Mouse (Mus musculus) midbrain, embryonic 12.5 days (tissue): Measurements from ENCODE around the gene Stat5b. TPM values are rescaled to one million over a fixed set of nuclear protein-coding genes. Genes with fewer than 3 reads are reported as not detected.

Source experiments
- ATAC-seq: fragments of 200-750 bp; cut with Nextera tagmentation; 2 replicates; pipeline ENCODE4 v1.8.0; 2017; ENCODE audit warnings: low read depth, moderate TSS enrichment, moderate library complexity; ENCODE audit not compliant: low FRiP score
- H3K27ac ChIP-seq: fragments of 300-500 bp; sonication (generic); replicated peaks from 2 replicates; pipeline ENCODE4 v1.5.1; 2016; ENCODE audit warnings: mild to moderate bottlenecking
- H3K27me3 ChIP-seq: fragments of 300-500 bp; sonication (generic); 2 replicates; pipeline ENCODE4 v1.6.1; 2016; ENCODE audit warnings: mild to moderate bottlenecking
- H3K36me3 ChIP-seq: fragments of 300-500 bp; sonication (generic); 2 replicates; pipeline ENCODE4 v1.6.1; 2016
- H3K4me1 ChIP-seq: fragments of 300-500 bp; sonication (generic); 2 replicates; pipeline ENCODE4 v1.6.1; 2016
- H3K4me2 ChIP-seq: fragments of 300-500 bp; sonication (generic); replicated peaks from 2 replicates; pipeline ENCODE4 v1.6.1; 2016; ENCODE audit warnings: mild to moderate bottlenecking, moderate library complexity
- H3K4me3 ChIP-seq: fragments of 300-500 bp; sonication (generic); 2 replicates; pipeline ENCODE4 v1.5.1; 2016; ENCODE audit warnings: mild to moderate bottlenecking
- H3K9ac ChIP-seq: fragments of 300-500 bp; sonication (generic); replicated peaks from 2 replicates; pipeline ENCODE4 v1.6.1; 2016; ENCODE audit warnings: mild to moderate bottlenecking, moderate library complexity
- H3K9me3 ChIP-seq: fragments of 300-500 bp; sonication (generic); 2 replicates; pipeline ENCODE4 v1.6.1; 2016; ENCODE audit warnings: mild to moderate bottlenecking
- WGBS: fragments of 180-500 bp; shearing (Covaris S2); methylation state at CpG from one replicate; pipeline ENCODE4 v1.1.7; 2016; 5-methylcytosine and 5-hydroxymethylcytosine counted together
- polyA plus RNA-seq: library from polyadenylated mRNA; unstranded; fragments of >200 nt; fragmentation: Nextera tagmentation; extraction: Ambion mirVana; gene quantifications from 2 replicates; pipeline ENCODE4 v1.2.1, GENCODE M21; 2016

The Stat5b gene
- polyA plus RNA-seq, 1 experiment from 2014 or later = 19.4 TPM

- no peaks in the 10 kb centered on the region for H3K27me3 ChIP-seq
- no peak overlapping the region for H3K4me3 ChIP-seq
- H3K4me1 ChIP-seq = peaks cover 15% of the 10 kb centered on the region; the same call in 1 of the 2 replicates
- H3K36me3 ChIP-seq = no peaks in the 10 kb centered on the region
- no peak overlapping the region for H3K27ac ChIP-seq
- ATAC-seq = no peak
- H3K9me3 ChIP-seq = no peaks in the 10 kb centered on the region
- 82% methylated on average over 10 of the region's 10 CpGs for WGBS
- no peak overlapping the region for H3K9ac ChIP-seq
- no peak overlapping the region for H3K4me2 ChIP-seq
These were observed 19.1 kb downstream of the Stat5b start for GRCm38 (mm10) chr11:100831396-100831795.

GRCm38 (mm10) chr11:100829691-100830090, 20.8 kb downstream of the Stat5b start:
- Histone ChIP-seq H3K9me3 (no peaks in the 10 kb centered on the region), H3K4me3 (no peak overlapping the region), H3K4me1 (peaks cover 19% of the 10 kb centered on the region; the same call in 1 of the 2 replicates), H3K36me3 (no peaks in the 10 kb centered on the region), H3K9ac (no peak overlapping the region), H3K27ac (no peak overlapping the region), H3K27me3 (no peaks in the 10 kb centered on the region), H3K4me2 (no peak overlapping the region)
- ATAC-seq = no peak
- WGBS = 33% methylated on average over 12 of the region's 12 CpGs

- Histone ChIP-seq H3K27ac (no peak overlapping the region), H3K36me3 (no peaks in the 10 kb centered on the region), H3K4me1 (peaks cover 19% of the 10 kb centered on the region; the same call in 1 of the 2 replicates), H3K27me3 (no peaks in the 10 kb centered on the region), H3K9me3 (no peaks in the 10 kb centered on the region), H3K9ac (no peak overlapping the region), H3K4me2 (no peak overlapping the region), H3K4me3 (no peak overlapping the region)
- no peak for ATAC-seq
- 53% methylated on average over 10 of the region's 10 CpGs for WGBS
These were observed 21.8 kb downstream of the Stat5b start for GRCm38 (mm10) chr11:100828676-100829151.

GRCm38 (mm10) chr11:100826161-100826866, 24.2 kb downstream of the Stat5b start:
- Histone ChIP-seq H3K4me3 (no peak overlapping the region), H3K27ac (no peak overlapping the region), H3K9ac (no peak overlapping the region), H3K4me2 (no peak overlapping the region), H3K27me3 (no peaks in the 10 kb centered on the region), H3K4me1 (peaks cover 19% of the 10 kb centered on the region; the same call in 1 of the 2 replicates), H3K36me3 (no peaks in the 10 kb centered on the region), H3K9me3 (no peaks in the 10 kb centered on the region)
- no peak for ATAC-seq
- WGBS = 91% methylated on average over 13 of the region's 13 CpGs

GRCm38 (mm10) chr11:100825451-100825850, 25.1 kb downstream of the Stat5b start:
- peaks cover 19% of the 10 kb centered on the region; the same call in 1 of the 2 replicates for H3K4me1 ChIP-seq
- no peak overlapping the region for H3K9ac ChIP-seq
- H3K9me3 ChIP-seq = no peaks in the 10 kb centered on the region
- H3K27ac ChIP-seq = no peak overlapping the region
- H3K4me2 ChIP-seq = no peak overlapping the region
- no peaks in the 10 kb centered on the region for H3K36me3 ChIP-seq
- H3K27me3 ChIP-seq = no peaks in the 10 kb centered on the region
- no peak for ATAC-seq
- 87% methylated on average over 9 of the region's 9 CpGs for WGBS
- no peak overlapping the region for H3K4me3 ChIP-seq

- Histone ChIP-seq H3K36me3 (no peaks in the 10 kb centered on the region), H3K9me3 (no peaks in the 10 kb centered on the region), H3K9ac (no peak overlapping the region), H3K4me2 (no peak overlapping the region), H3K27me3 (no peaks in the 10 kb centered on the region), H3K27ac (no peak overlapping the region), H3K4me1 (peaks cover 15% of the 10 kb centered on the region; the same call in 1 of the 2 replicates), H3K4me3 (no peak overlapping the region)
- WGBS = 91% methylated on average over 7 of the region's 7 CpGs
- no peak for ATAC-seq
These were observed 26.0 kb downstream of the Stat5b start for GRCm38 (mm10) chr11:100824496-100824895.

- H3K4me1 ChIP-seq = peaks cover 11% of the 10 kb centered on the region; the same call in 1 of the 2 replicates
- no peak overlapping the region for H3K4me2 ChIP-seq
- no peaks in the 10 kb centered on the region for H3K36me3 ChIP-seq
- no peaks in the 10 kb centered on the region for H3K27me3 ChIP-seq
- H3K4me3 ChIP-seq = no peak overlapping the region
- H3K9ac ChIP-seq = no peak overlapping the region
- H3K9me3 ChIP-seq = no peaks in the 10 kb centered on the region
- WGBS = 78% methylated on average over 8 of the region's 8 CpGs
- H3K27ac ChIP-seq = no peak overlapping the region
- ATAC-seq = no peak
These were observed 26.8 kb downstream of the Stat5b start for GRCm38 (mm10) chr11:100823543-100824313.

GRCm38 (mm10) chr11:100822365-100822764, 28.2 kb downstream of the Stat5b start:
- WGBS = 77% methylated on average over 12 of the region's 12 CpGs
- Histone ChIP-seq H3K36me3 (no peaks in the 10 kb centered on the region), H3K27ac (no peak overlapping the region), H3K9me3 (no peaks in the 10 kb centered on the region), H3K4me3 (no peak overlapping the region), H3K27me3 (no peaks in the 10 kb centered on the region), H3K4me2 (no peak overlapping the region), H3K9ac (no peak overlapping the region), H3K4me1 (peaks cover 8% of the 10 kb centered on the region; the same call in 1 of the 2 replicates)
- no peak for ATAC-seq

- H3K9me3 ChIP-seq = no peaks in the 10 kb centered on the region
- peaks cover 8% of the 10 kb centered on the region; the same call in 1 of the 2 replicates for H3K4me1 ChIP-seq
- H3K4me3 ChIP-seq = no peak overlapping the region
- 94% methylated on average over 13 of the region's 13 CpGs for WGBS
- no peak overlapping the region for H3K4me2 ChIP-seq
- H3K27me3 ChIP-seq = no peaks in the 10 kb centered on the region
- ATAC-seq = no peak
- H3K36me3 ChIP-seq = no peaks in the 10 kb centered on the region
- no peak overlapping the region for H3K27ac ChIP-seq
- no peak overlapping the region for H3K9ac ChIP-seq
These were observed 28.8 kb downstream of the Stat5b start for GRCm38 (mm10) chr11:100821605-100822220.

GRCm38 (mm10) chr11:100820047-100820446, 30.5 kb downstream of the Stat5b start:
- Histone ChIP-seq H3K4me2 (no peak overlapping the region), H3K4me3 (no peak overlapping the region), H3K27ac (no peak overlapping the region), H3K4me1 (0 out of 2 replicates have a peak, but pooled peaks cover 3% of the 10 kb centered on the region), H3K36me3 (no peaks in the 10 kb centered on the region), H3K9me3 (no peaks in the 10 kb centered on the region), H3K27me3 (no peaks in the 10 kb centered on the region), H3K9ac (no peak overlapping the region)
- ATAC-seq = no peak
- 84% methylated on average over 8 of the region's 8 CpGs for WGBS

- H3K4me2 ChIP-seq = no peak overlapping the region
- H3K4me3 ChIP-seq = no peak overlapping the region
- no peaks in the 10 kb centered on the region for H3K9me3 ChIP-seq
- H3K9ac ChIP-seq = no peak overlapping the region
- no peaks in the 10 kb centered on the region for H3K27me3 ChIP-seq
- 92% methylated on average over 16 of the region's 16 CpGs for WGBS
- 0 out of 2 replicates have a peak, but pooled peaks cover 3% of the 10 kb centered on the region for H3K4me1 ChIP-seq
- no peak for ATAC-seq
- H3K36me3 ChIP-seq = no peaks in the 10 kb centered on the region
- no peak overlapping the region for H3K27ac ChIP-seq
These were observed 30.9 kb downstream of the Stat5b start for GRCm38 (mm10) chr11:100819626-100820025.

GRCm38 (mm10) chr11:100819048-100819447, 31.5 kb downstream of the Stat5b start:
- no peaks in the 10 kb centered on the region for H3K36me3 ChIP-seq
- H3K27me3 ChIP-seq = no peaks in the 10 kb centered on the region
- ATAC-seq = no peak
- H3K9me3 ChIP-seq = no peaks in the 10 kb centered on the region
- H3K4me1 ChIP-seq = 0 out of 2 replicates have a peak, but pooled peaks cover 3% of the 10 kb centered on the region
- no peak overlapping the region for H3K27ac ChIP-seq
- H3K9ac ChIP-seq = no peak overlapping the region
- 87% methylated on average over 8 of the region's 8 CpGs for WGBS
- H3K4me2 ChIP-seq = no peak overlapping the region
- no peak overlapping the region for H3K4me3 ChIP-seq
